Mouse (Mus musculus): ENCODE measurements around the gene Fermt1.

DNA sequence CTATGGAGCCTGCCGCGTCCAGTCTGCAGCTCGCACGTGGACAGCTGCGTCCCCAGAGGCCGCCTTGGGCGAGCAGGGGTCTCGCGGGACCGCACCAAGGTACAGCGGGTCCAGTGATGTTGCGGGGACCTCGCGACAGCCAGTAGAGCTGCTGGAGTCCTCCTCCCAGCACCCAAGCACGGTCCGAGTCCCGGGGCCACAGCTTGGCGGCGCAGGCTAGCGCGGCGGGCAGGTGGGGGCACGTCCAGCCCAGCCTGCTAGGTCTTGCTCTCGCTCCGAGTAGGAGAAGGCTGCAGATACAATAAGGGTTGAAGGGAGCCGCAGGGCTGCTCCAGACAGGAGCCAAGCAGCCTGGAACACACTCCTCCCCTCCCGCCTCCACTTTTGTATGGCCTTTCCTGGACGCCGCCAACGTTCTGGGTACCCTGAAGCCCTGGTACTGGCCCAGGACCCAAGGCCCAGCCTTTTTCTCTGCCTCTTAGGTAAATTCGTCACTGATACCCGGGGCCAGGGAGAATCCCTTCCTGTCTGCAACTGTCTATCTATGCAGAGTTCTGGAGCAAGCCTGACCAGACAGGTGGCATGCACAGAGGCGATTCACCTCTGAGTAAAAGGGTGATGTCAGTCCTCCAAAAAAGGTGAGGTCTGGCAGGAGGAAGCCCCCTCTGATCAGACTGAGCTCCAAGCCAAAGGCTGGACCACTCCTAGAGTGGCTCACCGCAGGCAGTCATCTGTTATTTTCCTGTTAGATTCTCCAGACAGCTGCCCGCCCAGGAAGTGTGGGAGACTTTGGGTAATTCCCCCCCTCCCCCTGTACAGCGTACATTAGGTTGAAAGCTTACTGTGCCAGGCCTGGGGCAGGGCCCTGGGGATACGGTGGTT is at the start of gene Fermt1:
- TF ChIP-seq CTCF (IDR thresholded peaks at IDR 0.05): no peak
- TF ChIP-seq POLR2A (IDR thresholded peaks at IDR 0.05; ENCODE audit: insufficient read depth, low read depth, low read length): no peak

All from heart, adult 2 months (tissue).